12 mouse cellular contexts compared by ENCODE assay signal in genomic region chr10:120391971-120392716, GRCm38 (mm10).
DNase-seq lines count a peak whose midpoint lies in the region; ATAC-seq and TF ChIP-seq lines count a peak whose summit lies in the region.
"Had no signal": no experiment of that assay in that cellular context is flagged by ENCODE, and none has a peak within 500 bp of the region (broad histone marks: within the 10 kb centered on the region; RNA-seq: fewer than 3 reads in every experiment).

No protein-coding gene starts in this region.

- no peaks in the 10 kb centered on the region for H3K36me3 ChIP-seq in kidney, embryonic 16.5 days (ENCODE audit: insufficient read depth, low read length)
- H3K36me3 ChIP-seq in embryonic facial prominence, embryonic 10.5 days (replicated peaks), result peaks cover 43% of the 10 kb centered on the region
- peaks cover 7% of the 10 kb centered on the region; the same call in 1 of the 2 replicates for H3K36me3 ChIP-seq in intestine, embryonic 14.5 days (ENCODE audit: control insufficient read depth, insufficient read depth, low read length)
- no peaks in the 10 kb centered on the region for H3K36me3 ChIP-seq in neural tube, embryonic 13.5 days

- TF ChIP-seq POLR2A in cerebellum, adult 2 months (IDR thresholded peaks at IDR 0.05; ENCODE audit: borderline replicate concordance, insufficient read depth, low read length), result no peak

- H3K27me3 ChIP-seq in kidney, embryonic 16.5 days (ENCODE audit: insufficient read depth, low read length), result no peaks in the 10 kb centered on the region
- no peaks in the 10 kb centered on the region for H3K27me3 ChIP-seq in embryonic facial prominence, embryonic 10.5 days (replicated peaks; ENCODE audit: low read depth, poor library complexity, severe bottlenecking)
- no peaks in the 10 kb centered on the region for H3K27me3 ChIP-seq in intestine, embryonic 14.5 days (replicated peaks; ENCODE audit: control insufficient read depth, insufficient read depth, low read length)
- peaks cover 47% of the 10 kb centered on the region for H3K27me3 ChIP-seq in neural tube, embryonic 13.5 days
- no peaks in the 10 kb centered on the region; the same call in 1 of the 2 replicates for H3K27me3 ChIP-seq in cerebellum, adult 2 months (ENCODE audit: control insufficient read depth, insufficient read depth, low read length)
- H3K27me3 ChIP-seq: CH12.LX had no signal

- no peak overlapping the region for H3K4me3 ChIP-seq in kidney, embryonic 16.5 days (ENCODE audit: low read length)
- no peak overlapping the region for H3K4me3 ChIP-seq in embryonic facial prominence, embryonic 10.5 days
- no peak overlapping the region for H3K4me3 ChIP-seq in intestine, embryonic 14.5 days (ENCODE audit: low read depth, low read length)
- H3K4me3 ChIP-seq in neural tube, embryonic 13.5 days, result no peak overlapping the region
- no peak overlapping the region for H3K4me3 ChIP-seq in cerebellum, adult 2 months (replicated peaks; ENCODE audit: insufficient read depth, low read depth, low read length)

- TF ChIP-seq CTCF in cerebellum, adult 2 months (IDR thresholded peaks at IDR 0.05; ENCODE audit: borderline replicate concordance, insufficient read depth, low read depth, low read length), result no peak

- H3K9me3 ChIP-seq in kidney, embryonic 16.5 days (ENCODE audit: low read length), result no peaks in the 10 kb centered on the region
- no peaks in the 10 kb centered on the region for H3K9me3 ChIP-seq in embryonic facial prominence, embryonic 10.5 days
- H3K9me3 ChIP-seq in intestine, embryonic 14.5 days (ENCODE audit: control insufficient read depth, low read length), result no peaks in the 10 kb centered on the region
- H3K9me3 ChIP-seq in neural tube, embryonic 13.5 days, result no peaks in the 10 kb centered on the region

- DNase-seq in kidney, postnatal 25 days, result no peak
- DNase-seq in embryonic facial prominence, embryonic 10.5 days (ENCODE audit: low spot score), result no peak
- no peak for DNase-seq in intestine, embryonic 14.5 days (ENCODE audit: low spot score)
- no peak for DNase-seq in cerebellum, adult 2 months
- DNase-seq in testis, postnatal 10 days (ENCODE audit: low spot score), result no peak
- DNase-seq: adrenal gland, postnatal 25 days; cerebellum, adult 11-12 months; layer of hippocampus, postnatal 36 days; lung, adult 2 months had no signal

- H3K4me2 ChIP-seq in kidney, embryonic 16.5 days (replicated peaks; ENCODE audit: low read depth, low read length), result peak overlapping the region; percentile 39
- peak overlapping the region; percentile 28 for H3K4me2 ChIP-seq in intestine, embryonic 14.5 days (ENCODE audit: low read length)
- peak overlapping the region; percentile 49 for H3K4me2 ChIP-seq in neural tube, embryonic 13.5 days

- ATAC-seq in kidney, embryonic 16.5 days (ENCODE audit: low FRiP score, low TSS enrichment), result 0 out of 2 replicates have a peak, but pooled peaks have one; percentile 14
- ATAC-seq in intestine, embryonic 14.5 days (replicated peaks; ENCODE audit: low FRiP score, low TSS enrichment, low read depth), result 0 out of 2 replicates have a peak, but pooled peaks have one; percentile 2
- no peak for ATAC-seq in neural tube, embryonic 13.5 days (ENCODE audit: low read depth)

- 21% methylated on average over 14 of the region's 14 CpGs for WGBS in kidney, embryonic 16.5 days
- 38% methylated on average over 14 of the region's 14 CpGs for WGBS in embryonic facial prominence, embryonic 10.5 days
- 23% methylated on average over 14 of the region's 14 CpGs for WGBS in intestine, embryonic 14.5 days
- WGBS in neural tube, embryonic 13.5 days, result 23% methylated on average over 14 of the region's 14 CpGs
- WGBS in cerebellum, adult 2 months, result 63% methylated on average over 14 of the region's 14 CpGs

- peaks cover 83% of the 10 kb centered on the region for H3K4me1 ChIP-seq in kidney, embryonic 16.5 days (ENCODE audit: insufficient read depth, low read length)
- H3K4me1 ChIP-seq in embryonic facial prominence, embryonic 10.5 days, result peaks cover 63% of the 10 kb centered on the region
- peaks cover 64% of the 10 kb centered on the region for H3K4me1 ChIP-seq in intestine, embryonic 14.5 days (replicated peaks; ENCODE audit: control insufficient read depth, insufficient read depth, low read length)
- H3K4me1 ChIP-seq in neural tube, embryonic 13.5 days (replicated peaks), result peaks cover 42% of the 10 kb centered on the region
- no peaks in the 10 kb centered on the region for H3K4me1 ChIP-seq in cerebellum, adult 2 months (ENCODE audit: control insufficient read depth, insufficient read depth, low read length)

- peak overlapping the region; percentile 85 for H3K27ac ChIP-seq in kidney, embryonic 16.5 days (ENCODE audit: low read length)
- H3K27ac ChIP-seq in embryonic facial prominence, embryonic 10.5 days (replicated peaks), result peak overlapping the region; percentile 51; the same call in 1 of the 2 replicates
- H3K27ac ChIP-seq in intestine, embryonic 14.5 days (ENCODE audit: low read depth), result peak overlapping the region; percentile 86
- H3K27ac ChIP-seq in neural tube, embryonic 13.5 days (replicated peaks), result no peak overlapping the region
- no peak overlapping the region for H3K27ac ChIP-seq in cerebellum, adult 2 months (ENCODE audit: insufficient read depth, low read length)

- H3K9ac ChIP-seq in kidney, embryonic 16.5 days (replicated peaks; ENCODE audit: low read length), result peak overlapping the region; percentile 40
- H3K9ac ChIP-seq in intestine, embryonic 14.5 days (ENCODE audit: low read length), result no peak overlapping the region
- no peak overlapping the region for H3K9ac ChIP-seq in neural tube, embryonic 13.5 days

Comparison
In these comparisons a context has a peak if more than half of its experiments do, and no peak if none do; other contexts are left out.
1. H3K27ac ChIP-seq: peak in kidney, embryonic 16.5 days (single experiment), embryonic facial prominence, embryonic 10.5 days (single experiment) and intestine, embryonic 14.5 days (single experiment); none in neural tube, embryonic 13.5 days (single experiment) and cerebellum, adult 2 months (single experiment).
2. Peak in every context shown above with its lines, with median percentiles within 50 percentile points of each other: H3K4me2 ChIP-seq.